Mouse (Mus musculus) lung, postnatal 14 days (tissue): Measurements from ENCODE around the gene Kras.

ENCODE experiments used
- DNase-seq: peaks from one replicate; pipeline ENCODE4 v3.0.0; 2021

The Kras gene

GRCm38 (mm10) chr6:145250185-145250791, at the start of gene Kras:
Gene Kras, minus strand, starts transcription at chr6:145250239.
- DNase-seq, result peak; percentile 93

GRCm38 (mm10) chr6:145297626-145298025, 47.6 kb upstream of the Kras start:
- DNase-seq, result no peak

GRCm38 (mm10) chr6:145296979-145297378, 46.9 kb upstream of the Kras start:
- no peak for DNase-seq

GRCm38 (mm10) chr6:145295171-145295570, 45.1 kb upstream of the Kras start:
- no peak for DNase-seq

GRCm38 (mm10) chr6:145293156-145293555, 43.1 kb upstream of the Kras start:
- DNase-seq, result no peak

- peak; percentile 7 for DNase-seq
Observed at GRCm38 (mm10) chr6:145291383-145292289, 41.6 kb upstream of the Kras start.

GRCm38 (mm10) chr6:145285656-145286055, 35.6 kb upstream of the Kras start:
- DNase-seq, result no peak

GRCm38 (mm10) chr6:145284286-145284685, 34.2 kb upstream of the Kras start:
- DNase-seq, result no peak

- no peak for DNase-seq
Observed at GRCm38 (mm10) chr6:145277138-145277763, 27.2 kb upstream of the Kras start.

- peak; percentile 79 for DNase-seq
Observed at GRCm38 (mm10) chr6:145276265-145276780, 26.3 kb upstream of the Kras start.

GRCm38 (mm10) chr6:145275586-145276219, 25.7 kb upstream of the Kras start:
- no peak for DNase-seq

GRCm38 (mm10) chr6:145273971-145274620, 24.1 kb upstream of the Kras start:
- no peak for DNase-seq

- no peak for DNase-seq
Observed at GRCm38 (mm10) chr6:145272142-145272937, 22.3 kb upstream of the Kras start.

- DNase-seq, result no peak
Observed at GRCm38 (mm10) chr6:145269313-145269845, 19.3 kb upstream of the Kras start.

- no peak for DNase-seq
Observed at GRCm38 (mm10) chr6:145267692-145268091, 17.7 kb upstream of the Kras start.

- no peak for DNase-seq
Observed at GRCm38 (mm10) chr6:145262314-145262713, 12.3 kb upstream of the Kras start.

GRCm38 (mm10) chr6:145256701-145257073, 6.6 kb upstream of the Kras start:
- no peak for DNase-seq

GRCm38 (mm10) chr6:145255952-145256700, 6.1 kb upstream of the Kras start:
- DNase-seq, result peak; percentile 34

GRCm38 (mm10) chr6:145250820-145251219, 781 bp upstream of the Kras start:
- DNase-seq, result no peak
